Mouse (Mus musculus): ENCODE results near the gene Gng3. TPM values are rescaled to one million over a fixed set of nuclear protein-coding genes. Genes with fewer than 3 reads are reported as not detected.
"Not testable (repeated sequence)": the region's sequence is repeated elsewhere in the genome, so short reads cannot be mapped to it uniquely, and the experiment has no call there.

Gng3 gene
- 100 to 1,000 TPM; 268 to 295 TPM for total RNA-seq (2021)
- long read RNA-seq, experiment 1, transcript Gng3-201 (3 exons, 1,643 nt): major isoform, 291 of 304 reads
- long read RNA-seq, experiment 1, partial matches to known transcripts: 6 of 304 reads
- long read RNA-seq, experiment 1, other reads (novel, unspliced or antisense): 7 of 304 reads
- long read RNA-seq, experiment 2, transcript Gng3-201 (3 exons, 1,643 nt): major isoform, 222 of 231 reads
- long read RNA-seq, experiment 2, partial matches to known transcripts: 3 of 231 reads
- long read RNA-seq, experiment 2, other reads (novel, unspliced or antisense): 6 of 231 reads

DNA sequence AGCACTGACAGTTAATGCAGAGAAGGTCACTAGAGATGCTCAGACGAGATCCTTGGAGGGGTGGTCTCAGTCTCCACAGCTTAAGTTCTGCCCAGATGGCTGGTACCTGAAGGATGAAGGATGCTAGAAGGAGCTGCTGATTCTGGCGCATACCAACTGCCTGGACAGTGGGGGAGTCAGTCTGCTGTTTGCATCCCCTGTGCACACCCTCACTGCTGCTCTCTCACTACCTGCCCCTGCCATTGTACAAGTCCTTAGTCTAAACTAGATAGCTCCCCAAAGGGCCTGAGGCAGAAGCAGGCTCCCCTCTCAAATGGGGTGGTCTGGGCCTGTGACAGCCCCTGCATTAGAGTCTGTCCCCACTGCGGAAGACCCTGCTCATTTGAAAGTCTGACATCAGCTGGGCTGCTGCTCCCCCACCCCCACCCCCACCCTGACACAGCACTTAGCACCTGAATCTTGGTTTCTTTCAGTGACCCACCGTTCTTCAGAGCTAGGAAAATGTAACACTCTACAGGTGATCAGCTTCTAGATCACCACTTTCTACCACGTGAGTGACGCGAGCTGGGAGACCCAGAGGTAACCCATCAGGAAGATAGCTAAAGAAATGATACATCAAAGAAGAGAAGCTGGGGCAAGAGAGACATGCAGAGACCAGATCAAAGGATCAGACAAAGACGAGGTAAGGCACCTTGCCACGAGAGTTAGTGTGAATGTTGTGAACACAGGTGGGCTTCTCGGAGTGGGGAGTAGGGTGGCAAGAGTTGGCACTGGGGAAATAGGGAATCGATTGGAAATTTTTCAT lies at the start of gene Gng3:
TSS of gene Gng3 (minus strand) at position 92 of the 805 bp plus-strand sequence.
- DNase-seq (ENCODE audit: low spot score in 2 of 2): peak; percentile 86 to 91
- intact Hi-C loops (cut with DNase I): no loop called here

DNA sequence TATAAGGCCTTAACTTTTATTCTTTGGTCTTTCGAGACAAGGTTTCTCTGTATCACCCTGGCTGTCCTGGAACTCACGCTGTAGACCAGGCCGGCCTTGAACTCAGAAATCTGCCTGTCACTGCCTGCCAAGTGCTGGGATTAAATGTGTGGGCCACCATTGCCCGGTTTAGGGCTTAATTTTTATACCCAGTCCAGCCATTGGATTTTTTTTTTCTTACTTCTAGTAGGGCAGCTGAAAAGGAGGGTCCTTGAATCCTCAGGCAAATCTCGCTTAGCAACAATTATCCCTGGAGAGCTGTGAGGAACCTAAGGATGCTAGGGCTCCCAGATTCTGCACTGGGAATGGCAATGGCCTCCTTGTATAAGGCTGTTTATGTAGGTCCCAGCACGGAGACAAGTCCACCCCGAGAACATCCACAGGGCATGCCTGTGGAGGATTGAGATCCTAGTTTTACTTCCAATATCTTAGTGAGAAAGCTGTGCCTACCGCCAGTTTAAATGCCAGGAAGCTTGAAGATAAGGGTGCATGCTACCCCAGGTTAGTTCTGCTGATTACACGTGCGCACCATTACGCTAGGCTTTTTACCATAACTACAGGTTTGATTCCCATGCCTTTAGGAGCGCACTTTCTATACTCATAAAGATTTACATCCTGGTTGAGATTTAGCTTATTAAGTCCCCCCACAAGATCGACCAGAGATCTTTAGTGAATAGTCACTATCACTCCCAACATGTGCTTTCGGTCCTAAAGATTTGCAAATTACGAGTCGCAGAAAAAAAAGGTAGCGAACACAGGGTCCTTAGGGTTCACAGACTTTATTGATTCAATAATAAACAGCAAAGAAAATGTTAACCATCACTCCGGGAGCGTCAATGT lies 48.8 kb upstream of the Gng3 start:
- no peak for DNase-seq (ENCODE audit: low spot score in 2 of 2)

DNA sequence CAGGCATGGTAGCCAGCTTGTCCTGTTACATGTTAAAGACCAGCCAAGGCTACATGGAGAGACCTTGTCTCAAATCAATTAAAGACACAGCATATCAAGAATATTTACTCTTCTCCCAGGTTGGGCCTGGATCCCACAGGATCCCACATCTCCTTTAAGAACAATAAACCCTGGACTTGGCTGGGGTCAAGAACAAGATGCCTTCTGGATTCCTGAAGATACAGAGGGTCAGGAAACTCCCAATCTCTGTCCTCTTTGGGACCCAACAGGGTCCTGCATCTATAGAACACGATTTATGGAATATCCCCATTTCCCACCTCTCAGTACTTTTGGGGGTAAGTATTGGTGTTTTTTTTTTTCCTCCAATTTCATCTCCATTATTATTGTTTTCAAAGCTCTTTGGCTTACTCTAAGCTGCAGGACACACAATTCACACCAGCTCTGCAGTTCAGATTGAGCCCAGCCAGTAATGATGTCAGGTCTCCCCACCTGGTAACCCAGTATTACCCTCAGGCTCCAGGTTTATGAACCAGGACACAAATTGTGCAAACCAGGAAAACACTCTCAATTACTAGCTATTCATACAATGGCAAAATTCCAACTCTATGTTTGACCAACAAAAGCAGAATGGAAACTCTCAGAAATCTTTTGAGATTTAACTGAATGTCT lies 48.1 kb upstream of the Gng3 start:
- no peak for DNase-seq (ENCODE audit: low spot score in 2 of 2)
- intact Hi-C loops (cut with DNase I): loop anchor here (5.0 kb wide), 1 partner anchor 35 kb away; the partner anchor contains the start of gene Lrrn4cl

More for the DNA sequence above, 48.8 kb upstream of the Gng3 start:
- intact Hi-C loops (cut with DNase I): loop anchor here (5.0 kb wide), 1 partner anchor 36 kb away; the partner anchor contains the start of gene Lrrn4cl

DNA sequence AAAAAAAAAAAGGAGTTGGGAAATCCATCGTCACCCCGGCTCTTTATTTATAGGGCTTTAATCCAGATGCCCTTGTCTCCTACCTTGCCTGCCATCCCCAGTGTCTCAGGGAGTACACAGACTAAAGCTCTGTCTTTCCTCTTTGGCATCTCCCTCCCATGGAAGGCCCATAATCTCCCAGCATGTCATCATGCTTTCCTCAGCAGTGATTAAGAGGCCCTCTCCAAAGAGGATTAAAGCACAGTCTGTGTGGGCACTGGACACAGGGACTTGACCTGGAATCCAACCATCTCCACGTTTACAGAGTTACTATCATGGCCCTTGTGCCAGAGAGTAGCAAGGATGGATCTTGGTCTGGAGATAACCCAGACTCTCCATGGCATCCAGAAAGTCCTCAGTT lies 44.6 kb upstream of the Gng3 start, which contains the start of the genes Lbhd1 and Gm49403:
TSS of gene Lbhd1 (plus strand) at position 117 of the 400 bp plus-strand sequence.
TSS of gene Gm49403 (plus strand) at position 315 of the 400 bp plus-strand sequence.
- intact Hi-C loops (cut with DNase I): no loop called here
- DNase-seq (ENCODE audit: low spot score in 2 of 2): no peak

DNA sequence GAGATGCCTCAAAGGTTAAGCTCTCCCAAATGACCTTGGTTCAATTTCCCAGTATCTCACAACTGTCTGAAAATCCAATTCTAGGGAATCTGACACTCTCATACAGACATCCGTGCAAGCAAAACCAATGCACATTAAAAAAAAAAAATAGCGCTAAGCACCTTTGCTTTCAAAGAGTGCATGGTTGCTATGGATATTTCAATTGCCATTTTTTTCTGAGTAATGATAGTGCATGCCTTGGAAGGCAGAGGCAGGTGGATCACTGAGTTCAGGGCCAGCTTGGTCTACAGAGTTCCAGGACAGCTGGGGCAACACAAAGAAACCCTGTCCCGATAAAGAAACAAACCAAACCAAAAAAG lies 42.0 kb upstream of the Gng3 start:
- DNase-seq (ENCODE audit: low spot score in 2 of 2): no peak
- intact Hi-C loops (cut with DNase I): no loop called here

DNA sequence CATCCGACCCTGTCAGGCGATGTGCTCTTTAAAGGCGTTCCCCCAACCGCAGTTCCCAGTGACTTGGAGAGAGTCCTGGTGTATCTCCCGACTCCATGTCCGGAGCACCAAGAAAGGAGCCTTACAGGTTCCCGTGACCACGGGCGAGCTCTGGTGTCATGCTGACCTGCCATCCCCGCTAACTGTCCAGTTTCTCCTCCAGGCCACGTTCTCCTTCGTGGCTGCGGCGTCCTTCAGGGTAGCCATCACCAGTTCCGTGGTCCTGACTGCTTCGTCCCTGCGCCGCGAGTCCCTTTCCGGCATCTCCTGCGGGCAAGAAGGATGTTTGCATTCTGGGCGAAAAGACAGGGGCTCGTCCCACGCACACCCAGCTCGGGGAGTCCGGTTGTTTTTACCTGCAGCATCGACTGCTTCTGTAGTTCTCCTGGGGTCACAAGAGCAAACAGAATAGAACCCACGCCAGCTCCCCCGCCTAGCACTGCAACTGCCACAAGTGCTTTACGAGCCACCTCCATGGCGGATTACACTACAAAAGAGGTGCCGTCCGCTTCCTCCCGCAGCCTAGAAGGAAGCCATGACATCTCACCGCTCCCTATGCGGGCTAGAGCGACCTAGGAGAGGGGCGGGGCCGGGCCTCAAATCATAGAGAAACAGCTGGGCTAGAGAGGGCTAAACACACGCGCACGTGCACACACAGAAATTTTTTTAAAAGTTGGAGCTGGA lies 41.5 kb upstream of the Gng3 start, which contains the start of gene Uqcc3:
TSS of gene Uqcc3 (minus strand) at position 613 of the 723 bp plus-strand sequence.
- DNase-seq (ENCODE audit: low spot score in 2 of 2): peak; percentile 87 to 91

DNA sequence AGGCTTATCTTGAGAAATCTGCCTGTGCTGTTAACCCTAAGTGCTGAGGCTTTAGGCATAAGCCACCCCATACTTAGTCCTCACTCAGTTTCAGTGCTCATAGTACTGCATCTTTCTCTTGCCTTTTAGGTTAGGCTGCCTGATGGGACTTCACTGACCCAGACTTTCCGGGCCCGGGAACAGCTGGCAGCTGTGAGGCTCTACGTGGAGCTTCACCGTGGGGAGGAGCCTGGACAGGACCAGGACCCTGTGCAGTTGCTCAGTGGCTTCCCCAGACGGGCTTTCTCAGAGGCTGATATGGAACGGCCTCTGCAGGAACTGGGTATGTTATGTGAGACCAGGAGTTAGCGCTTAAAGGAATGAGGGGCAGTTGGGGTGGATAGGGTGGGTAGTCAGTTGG lies 36.0 kb upstream of the Gng3 start:
- intact Hi-C loops (cut with DNase I): no loop called here
- no peak for DNase-seq (ENCODE audit: low spot score in 2 of 2)

More for the DNA sequence above, 41.5 kb upstream of the Gng3 start, which contains the start of gene Uqcc3:
- intact Hi-C loops (cut with DNase I): no loop called here

DNA sequence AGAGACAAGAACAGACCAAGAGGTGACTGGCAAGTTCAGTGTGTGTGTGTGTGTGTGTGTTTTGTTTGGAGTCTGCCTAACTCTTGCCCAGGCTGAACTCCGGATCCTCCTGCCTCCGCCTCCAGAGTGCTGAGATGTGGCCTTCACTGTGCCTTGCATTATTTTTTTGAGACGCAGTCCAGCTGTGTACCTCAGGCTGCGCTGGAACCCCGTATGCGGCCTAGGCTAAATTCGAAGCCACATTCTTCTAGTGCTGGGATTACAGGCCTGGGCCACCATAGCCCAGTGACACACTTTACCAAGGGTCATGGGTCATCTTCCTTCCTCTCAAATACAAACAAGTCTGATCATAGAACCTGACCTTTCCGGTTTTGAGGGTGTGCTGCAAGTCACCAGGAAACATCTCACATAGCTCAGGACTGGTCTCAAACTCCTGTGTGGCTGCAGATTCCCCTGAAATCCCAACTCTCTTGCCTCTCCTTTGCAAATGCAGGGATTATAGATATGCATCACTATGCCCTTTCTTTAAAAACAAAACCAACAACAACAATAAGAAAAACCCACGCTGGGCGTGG lies 33.4 kb upstream of the Gng3 start:
- intact Hi-C loops (cut with DNase I): no loop called here

DNA sequence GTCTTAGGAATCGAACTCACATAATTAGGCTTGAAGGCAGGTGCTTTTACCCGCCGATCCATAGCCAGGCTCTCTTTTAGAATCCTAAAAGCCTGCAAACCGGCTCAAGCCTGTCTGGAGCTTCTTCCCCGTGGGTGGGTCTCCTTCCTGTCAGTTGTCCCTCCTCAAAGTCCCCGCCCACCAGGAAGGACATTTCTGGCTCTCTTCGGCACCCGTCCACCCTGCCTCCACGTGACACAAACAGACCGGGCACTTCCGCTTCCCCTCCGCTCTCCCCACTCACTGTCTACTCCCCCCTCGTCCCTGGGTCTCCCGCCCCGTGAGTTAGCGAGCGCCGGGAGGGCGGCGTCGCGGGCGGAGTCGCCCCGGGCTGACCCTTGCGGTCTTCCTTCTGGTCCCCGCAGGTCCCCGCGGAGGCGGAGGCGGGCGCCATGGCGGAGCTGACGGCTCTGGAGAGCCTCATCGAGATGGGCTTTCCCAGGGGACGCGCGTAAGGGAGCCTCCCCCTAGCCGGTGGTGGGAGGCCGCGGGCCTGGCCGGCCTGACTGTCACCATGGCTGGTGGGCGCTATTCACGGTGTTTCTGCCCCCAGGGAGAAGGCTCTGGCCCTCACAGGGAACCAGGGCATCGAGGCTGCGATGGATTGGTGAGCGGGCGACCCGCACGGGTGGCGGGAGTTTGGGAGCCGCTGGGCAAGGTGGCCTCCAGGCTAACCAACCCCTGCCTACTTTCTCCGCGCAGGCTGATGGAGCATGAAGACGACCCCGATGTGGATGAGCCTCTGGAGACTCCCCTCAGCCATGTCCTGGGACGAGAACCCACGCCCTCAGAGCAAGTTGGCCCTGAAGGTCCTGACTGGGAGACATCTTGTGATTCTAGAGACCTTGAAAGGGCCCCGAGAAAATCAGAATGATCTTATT lies 32.5 kb upstream of the Gng3 start, which contains the start of gene Ubxn1:
TSS of gene Ubxn1 (plus strand) at position 230 of the 920 bp plus-strand sequence.
- intact Hi-C loops (cut with DNase I): no loop called here
- peak; percentile 97 to 99 for DNase-seq (ENCODE audit: low spot score in 2 of 2)

More for the DNA sequence above, 33.4 kb upstream of the Gng3 start:
- no peak for DNase-seq (ENCODE audit: low spot score in 2 of 2)

DNA sequence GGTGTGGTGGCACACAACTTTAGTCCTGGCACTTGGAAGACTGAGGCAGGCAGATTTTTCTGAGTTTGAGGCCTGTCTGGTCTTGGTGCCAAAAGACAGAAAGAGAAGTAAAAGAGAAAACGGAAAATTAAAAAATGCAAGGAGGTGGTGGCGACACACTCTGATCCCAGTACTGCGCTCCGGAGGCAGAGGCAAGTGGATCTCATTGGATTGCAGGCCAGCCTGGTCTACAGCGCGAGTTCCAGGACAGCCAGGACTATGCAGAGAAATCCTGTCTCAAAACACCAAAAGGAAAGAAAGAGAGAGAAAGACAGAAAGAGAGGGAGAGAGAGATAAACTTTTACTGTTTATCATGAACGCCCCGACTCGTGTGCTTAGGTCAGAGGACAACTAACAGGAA lies 31.8 kb upstream of the Gng3 start:
- intact Hi-C loops (cut with DNase I): no loop called here
- DNase-seq (ENCODE audit: low spot score in 2 of 2): no peak

DNA sequence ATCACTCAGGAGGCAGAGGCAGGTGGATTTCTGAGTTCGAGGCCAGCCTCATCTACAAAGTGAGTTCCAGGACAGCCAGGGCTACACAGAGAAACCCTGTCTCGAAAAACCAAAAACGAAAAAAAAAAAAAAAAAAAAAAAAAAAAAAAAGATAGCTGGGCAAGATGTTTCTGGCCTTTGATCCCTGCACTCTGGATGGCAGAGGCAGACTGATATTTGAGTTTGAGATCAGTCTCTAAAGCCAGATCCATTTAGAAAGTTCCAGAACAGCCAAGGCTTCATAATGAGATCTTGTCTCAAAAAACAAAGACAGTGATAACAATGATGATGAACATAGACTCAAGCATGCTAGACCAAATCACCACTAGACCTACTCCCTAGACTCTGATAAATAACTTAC lies 31.4 kb upstream of the Gng3 start:
- intact Hi-C loops (cut with DNase I); DNase-seq (ENCODE audit: low spot score in 2 of 2): not testable (repeated sequence)

DNA sequence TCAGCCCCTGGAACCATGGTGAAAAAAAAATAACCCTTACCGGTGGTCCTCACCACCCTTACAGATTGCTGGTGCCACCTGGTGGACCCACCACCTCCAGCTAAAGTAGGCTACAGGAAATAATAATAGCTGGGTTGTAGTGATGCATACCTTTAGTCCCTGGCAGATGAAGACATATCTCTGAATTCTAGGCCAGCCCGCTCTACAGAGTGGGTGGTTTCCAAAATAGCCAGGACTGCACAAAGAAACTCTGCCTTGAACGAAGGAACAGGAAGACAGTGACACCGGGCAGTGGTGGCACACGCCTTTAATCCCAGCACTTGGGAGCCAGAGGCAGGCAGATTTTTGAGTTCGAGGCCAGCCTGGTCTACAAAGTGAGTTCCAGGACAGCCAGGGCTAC lies 25.3 kb upstream of the Gng3 start:
- DNase-seq (ENCODE audit: low spot score in 2 of 2): no peak
- intact Hi-C loops (cut with DNase I): no loop called here

DNA sequence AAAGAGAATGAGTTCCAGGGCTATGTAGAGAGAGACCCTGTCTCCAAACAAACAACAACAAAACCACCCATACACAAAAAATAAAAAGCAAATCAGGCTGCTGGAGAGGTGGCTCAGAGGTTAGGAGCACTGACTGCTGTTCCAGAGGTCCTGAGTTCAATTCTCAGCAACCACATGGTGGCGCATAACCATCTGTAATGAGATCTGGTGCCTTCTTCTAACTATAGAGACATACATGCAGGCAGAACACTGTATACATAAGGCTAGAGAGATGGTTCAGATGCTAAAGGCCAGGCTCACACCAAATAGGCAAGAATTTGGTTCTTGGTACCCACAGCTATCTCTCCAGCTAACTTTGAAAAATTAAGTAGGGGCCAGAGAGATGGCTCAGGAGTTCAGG lies 20.0 kb upstream of the Gng3 start:
- intact Hi-C loops (cut with DNase I): loop anchor here (10.0 kb wide), 1 partner anchor 256 kb away; no protein-coding TSS in a partner anchor
- peak in 1 of 2 experiments; percentile 39 for DNase-seq (ENCODE audit: low spot score in 2 of 2)

DNA sequence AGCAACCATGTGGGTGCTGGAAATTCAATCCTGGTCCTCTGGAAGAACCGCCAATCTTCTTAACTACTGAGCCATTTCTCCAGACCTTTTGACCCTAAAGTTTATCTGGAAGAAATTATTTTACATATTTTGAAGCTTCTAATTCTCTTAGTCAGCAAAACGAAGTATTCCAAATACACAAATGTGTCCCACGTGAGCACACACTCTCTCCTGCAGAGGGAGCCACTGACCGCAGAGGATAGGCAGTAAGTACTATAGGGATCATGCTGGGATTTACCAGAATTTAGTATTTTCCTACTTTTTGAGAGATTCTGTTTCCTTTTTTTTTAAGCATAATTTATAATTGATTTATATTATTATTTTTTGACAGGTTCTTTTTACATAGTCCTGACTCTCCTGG lies 18.7 kb upstream of the Gng3 start:
- intact Hi-C loops (cut with DNase I): loop anchor here (10.0 kb wide), 1 partner anchor 257 kb away; no protein-coding TSS in a partner anchor
- peak in 1 of 2 experiments; percentile 36 for DNase-seq (ENCODE audit: low spot score in 2 of 2)

DNA sequence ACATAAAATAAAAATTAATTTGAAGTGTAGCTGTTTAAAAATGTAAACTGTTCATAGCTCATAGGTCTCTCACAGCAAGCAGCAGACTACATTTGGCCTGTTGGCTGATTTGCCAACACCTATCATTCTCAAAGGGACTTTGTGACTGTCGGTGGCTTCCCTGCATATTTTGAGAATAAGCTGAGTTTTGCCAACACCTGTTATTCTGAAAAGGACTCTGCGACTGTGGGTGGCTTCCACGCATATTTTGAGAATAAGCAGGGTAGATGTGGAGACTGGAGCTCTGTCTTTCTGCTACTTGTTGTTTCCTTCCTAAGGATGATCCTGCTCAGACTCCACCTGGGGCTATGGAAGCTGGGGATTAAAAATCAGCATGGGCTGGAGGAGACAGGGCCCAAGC lies 14.1 kb upstream of the Gng3 start:
- intact Hi-C loops (cut with DNase I): loop anchor here (5.0 to 10.0 kb wide), 2 partner anchors 34 to 262 kb away; partner anchors contain the start of genes 1810009A15Rik and Gm49416
- DNase-seq (ENCODE audit: low spot score in 2 of 2): peak in 1 of 2 experiments; percentile 30

DNA sequence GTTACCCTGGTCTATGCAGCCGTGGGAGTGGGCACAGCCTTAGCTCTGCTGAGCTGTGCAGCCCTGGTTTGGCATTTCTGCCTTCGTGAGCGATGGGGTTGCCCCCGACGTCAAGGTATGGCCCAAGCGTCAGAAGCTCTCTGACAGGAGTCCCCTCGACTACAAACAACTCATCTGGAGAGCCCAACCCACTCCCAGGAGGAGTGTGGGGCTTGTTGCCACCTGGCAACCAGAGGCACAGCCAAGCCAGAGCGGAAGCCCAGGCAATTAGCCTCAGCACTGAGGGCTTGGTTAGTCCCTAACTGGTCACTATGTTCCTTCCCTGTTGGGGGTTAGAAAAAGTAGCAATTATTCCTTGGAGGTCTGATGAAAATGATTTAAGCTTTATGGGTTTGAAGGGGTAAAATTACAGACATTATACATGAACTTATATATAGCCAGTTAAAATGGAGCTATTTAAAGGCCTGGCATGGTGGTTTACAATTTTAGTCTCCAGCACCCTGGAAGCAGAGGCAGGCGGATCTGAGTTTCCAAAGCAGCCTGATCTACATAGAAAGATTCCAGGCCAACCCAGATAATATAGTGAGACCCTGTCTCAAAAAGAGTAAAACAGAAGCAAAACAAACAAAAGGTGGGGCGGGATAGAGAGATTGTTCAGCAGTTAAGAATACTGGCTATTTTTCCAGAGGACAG lies 13.4 kb upstream of the Gng3 start:
- no peak for DNase-seq (ENCODE audit: low spot score in 2 of 2)
- intact Hi-C loops (cut with DNase I): loop anchor here (5.0 to 10.0 kb wide), 2 partner anchors 35 to 262 kb away; partner anchors contain the start of genes 1810009A15Rik and Gm49416

Data from left cerebral cortex, postnatal 14 days (tissue).